Mouse (Mus musculus) urinary bladder, postnatal 0 days (tissue): Measurements from ENCODE around the gene Gm10642. TPM values are rescaled to one million over a fixed set of nuclear protein-coding genes. Genes with fewer than 3 reads are reported as not detected.

ENCODE experiments used
- polyA plus RNA-seq: library from polyadenylated mRNA; unstranded; fragments of >200 nt; fragmentation: Nextera tagmentation; extraction: Ambion mirVana; gene quantifications from 2 replicates; pipeline ENCODE4 v1.2.1, GENCODE M21; 2015

Gene Gm10642
- 1.3 and 1.7 TPM in 2 replicates for polyA plus RNA-seq

GRCm38 (mm10) chr9:70656130-70657007, at the start of gene Gm10642:
Gm10642 (plus strand) TSS chr9:70656251.

GRCm38 (mm10) chr9:70657013-70657967, 1.2 kb downstream of the Gm10642 start, which contains the start of gene Mindy2:
Mindy2 (minus strand) TSS chr9:70657174.

GRCm38 (mm10) chr9:70678682-70679131, 22.7 kb downstream of the Gm10642 start, which contains the start of gene Adam10:
Adam10 (plus strand) TSS chr9:70678997.

Other genes starting within 250 kb of the Gm10642 start
- gene Ccnb2, start 234.7 kb upstream of the Gm10642 start, polyA plus RNA-seq, result 41.0 and 45.6 TPM in 2 replicates
- 13.6 and 14.3 TPM in 2 replicates for gene Rnf111, start 152.5 kb upstream of the Gm10642 start, polyA plus RNA-seq
- 22.3 and 24.3 TPM in 2 replicates for gene Sltm, start 113.5 kb upstream of the Gm10642 start, polyA plus RNA-seq
- 10.8 and 11.0 TPM in 2 replicates for gene Mindy2, start 923 bp downstream of the Gm10642 start, polyA plus RNA-seq
- gene Adam10, start 22.7 kb downstream of the Gm10642 start, polyA plus RNA-seq, result 49.3 and 50.8 TPM in 2 replicates